Mouse (Mus musculus): ENCODE results near the gene Olfr1453.
"Not testable (repeated sequence)": the region's sequence is repeated elsewhere in the genome, so short reads cannot be mapped to it uniquely, and the experiment has no call there.

Olfr1453 gene

GRCm38 (mm10) chr19:13028227-13028626 lies at the start of gene Olfr1453:
Gene Olfr1453, minus strand, starts transcription at chr19:13028327.
- no peak for ATAC-seq (ENCODE audit: low TSS enrichment)

- ATAC-seq (ENCODE audit: low TSS enrichment) = no peak
Measured at GRCm38 (mm10) chr19:13060310-13060709, 32.2 kb upstream of the Olfr1453 start, which contains the start of gene Olfr1454. Gene Olfr1454, plus strand, starts transcription at chr19:13060610.

- no peak for ATAC-seq (ENCODE audit: low TSS enrichment)
Measured at GRCm38 (mm10) chr19:12994714-12995113, 33.4 kb downstream of the Olfr1453 start, which contains the start of gene Olfr1451. Gene Olfr1451, plus strand, starts transcription at chr19:12995014.

GRCm38 (mm10) chr19:12992316-12992715 lies 35.8 kb downstream of the Olfr1453 start:
- not testable (repeated sequence) for ATAC-seq (ENCODE audit: low TSS enrichment)
